Mouse (Mus musculus) embryonic facial prominence, embryonic 15.5 days (tissue): ENCODE measurements at regions not wholly inside any gene's neighbourhood (a gene's known extent, or its start where the extent isn't known, plus 50 kb on each side); places are given as distances from the start of the nearest gene placed in this dataset.

Experiments used
- ATAC-seq: fragments of 200-750 bp; cut with Nextera tagmentation; 2 replicates; pipeline ENCODE4 v1.8.0; 2017; ENCODE audit warnings: low read depth, moderate TSS enrichment; ENCODE audit not compliant: insufficient number of reproducible peaks, low FRiP score, low TSS enrichment
- H3K27ac ChIP-seq: fragments of 300-500 bp; sonication (generic); replicated peaks from 2 replicates; pipeline ENCODE4 v1.5.1; 2015; ENCODE audit warnings: mild to moderate bottlenecking, inconsistent platforms
- H3K27me3 ChIP-seq: fragments of 300-500 bp; sonication (generic); 2 replicates; pipeline ENCODE4 v1.6.1; 2015; ENCODE audit warnings: inconsistent platforms
- H3K36me3 ChIP-seq: fragments of 300-500 bp; sonication (generic); 2 replicates; pipeline ENCODE4 v1.6.1; 2015; ENCODE audit warnings: mild to moderate bottlenecking, inconsistent platforms
- H3K4me1 ChIP-seq: fragments of 300-500 bp; sonication (generic); 2 replicates; pipeline ENCODE4 v1.6.1; 2015; ENCODE audit warnings: inconsistent platforms
- H3K4me2 ChIP-seq: fragments of 300-500 bp; sonication (generic); replicated peaks from 2 replicates; pipeline ENCODE4 v1.6.1; 2015; ENCODE audit warnings: mild to moderate bottlenecking, inconsistent platforms
- H3K4me3 ChIP-seq: fragments of 300-500 bp; sonication (generic); replicated peaks from 2 replicates; pipeline ENCODE4 v1.5.1; 2015; ENCODE audit warnings: mild to moderate bottlenecking, inconsistent platforms
- H3K9ac ChIP-seq: fragments of 300-500 bp; sonication (generic); 2 replicates; pipeline ENCODE4 v1.6.1; 2015; ENCODE audit warnings: inconsistent platforms
- H3K9me3 ChIP-seq: fragments of 300-500 bp; sonication (generic); replicated peaks from 2 replicates; pipeline ENCODE4 v1.6.1; 2016; ENCODE audit warnings: inconsistent platforms
- WGBS: fragments of 180-500 bp; shearing (Covaris S2); methylation state at CpG from one replicate; pipeline ENCODE4 v1.1.7; 2015; 5-methylcytosine and 5-hydroxymethylcytosine counted together

GRCm38 (mm10) chr7:40751779-40752178, 146.3 kb upstream of the Vstm2b start:
- H3K4me3 ChIP-seq, result no peak overlapping the region
- no peak overlapping the region for H3K27ac ChIP-seq
- H3K36me3 ChIP-seq, result no peaks in the 10 kb centered on the region
- no peaks in the 10 kb centered on the region for H3K4me1 ChIP-seq
- no peaks in the 10 kb centered on the region for H3K9me3 ChIP-seq
- H3K27me3 ChIP-seq, result no peaks in the 10 kb centered on the region
- H3K4me2 ChIP-seq, result no peak overlapping the region
- ATAC-seq, result no peak
- no peak overlapping the region for H3K9ac ChIP-seq
- WGBS, result 35% methylated on average over 2 of the region's 2 CpGs

- Histone ChIP-seq H3K4me2 (no peak overlapping the region), H3K9ac (no peak overlapping the region), H3K36me3 (no peaks in the 10 kb centered on the region), H3K27me3 (no peaks in the 10 kb centered on the region), H3K4me1 (no peaks in the 10 kb centered on the region), H3K27ac (no peak overlapping the region), H3K4me3 (no peak overlapping the region), H3K9me3 (no peaks in the 10 kb centered on the region)
- ATAC-seq, result no peak
- WGBS, result 64% methylated on average over 3 of the region's 3 CpGs
Observed at GRCm38 (mm10) chr7:40752195-40752594, 145.9 kb upstream of the Vstm2b start.

GRCm38 (mm10) chr7:40753490-40753889, 144.6 kb upstream of the Vstm2b start:
- Histone ChIP-seq H3K9me3 (no peaks in the 10 kb centered on the region), H3K27ac (no peak overlapping the region), H3K4me3 (no peak overlapping the region), H3K4me2 (no peak overlapping the region), H3K9ac (no peak overlapping the region), H3K36me3 (no peaks in the 10 kb centered on the region), H3K27me3 (no peaks in the 10 kb centered on the region), H3K4me1 (no peaks in the 10 kb centered on the region)
- 36% methylated on average over 1 of the region's 1 CpGs for WGBS
- no peak for ATAC-seq

- 3% methylated on average over 5 of the region's 5 CpGs for WGBS
- no peaks in the 10 kb centered on the region for H3K9me3 ChIP-seq
- no peak overlapping the region for H3K4me3 ChIP-seq
- no peaks in the 10 kb centered on the region for H3K36me3 ChIP-seq
- H3K9ac ChIP-seq, result no peak overlapping the region
- no peaks in the 10 kb centered on the region for H3K4me1 ChIP-seq
- ATAC-seq, result no peak
- H3K27ac ChIP-seq, result no peak overlapping the region
- H3K4me2 ChIP-seq, result no peak overlapping the region
- H3K27me3 ChIP-seq, result no peaks in the 10 kb centered on the region
Observed at GRCm38 (mm10) chr7:40762520-40762919, 135.6 kb upstream of the Vstm2b start.

- Histone ChIP-seq H3K27me3 (no peaks in the 10 kb centered on the region), H3K4me1 (no peaks in the 10 kb centered on the region), H3K4me2 (no peak overlapping the region), H3K36me3 (no peaks in the 10 kb centered on the region), H3K27ac (no peak overlapping the region), H3K9me3 (no peaks in the 10 kb centered on the region), H3K4me3 (no peak overlapping the region), H3K9ac (no peak overlapping the region)
- ATAC-seq, result no peak
- WGBS, result 17% methylated on average over 3 of the region's 3 CpGs
Observed at GRCm38 (mm10) chr7:40766142-40766541, 132.0 kb upstream of the Vstm2b start.

GRCm38 (mm10) chr7:40776220-40776619, 121.9 kb upstream of the Vstm2b start:
- Histone ChIP-seq H3K27ac (0 out of 2 replicates have a peak overlapping the region, but pooled peaks have one; percentile 11), H3K9ac (no peak overlapping the region), H3K36me3 (no peaks in the 10 kb centered on the region), H3K9me3 (no peaks in the 10 kb centered on the region), H3K4me3 (no peak overlapping the region), H3K4me2 (0 out of 2 replicates have a peak overlapping the region, but pooled peaks have one; percentile 4), H3K27me3 (no peaks in the 10 kb centered on the region), H3K4me1 (peaks cover 5% of the 10 kb centered on the region)
- WGBS, result 11% methylated on average over 4 of the region's 4 CpGs
- peak; percentile 57; the same call in 1 of the 2 replicates for ATAC-seq

GRCm38 (mm10) chr7:40784906-40785305, 113.2 kb upstream of the Vstm2b start:
- Histone ChIP-seq H3K27ac (no peak overlapping the region), H3K27me3 (no peaks in the 10 kb centered on the region), H3K9ac (no peak overlapping the region), H3K4me2 (no peak overlapping the region), H3K36me3 (no peaks in the 10 kb centered on the region), H3K4me1 (no peaks in the 10 kb centered on the region), H3K4me3 (no peak overlapping the region), H3K9me3 (no peaks in the 10 kb centered on the region)
- ATAC-seq, result no peak
- 67% methylated on average over 1 of the region's 1 CpGs for WGBS

- Histone ChIP-seq H3K9me3 (no peaks in the 10 kb centered on the region), H3K27me3 (no peaks in the 10 kb centered on the region), H3K27ac (no peak overlapping the region), H3K9ac (no peak overlapping the region), H3K4me1 (no peaks in the 10 kb centered on the region), H3K4me2 (no peak overlapping the region), H3K4me3 (no peak overlapping the region), H3K36me3 (no peaks in the 10 kb centered on the region)
- 80% methylated on average over 2 of the region's 2 CpGs for WGBS
- ATAC-seq, result no peak
Observed at GRCm38 (mm10) chr7:40786758-40787157, 111.4 kb upstream of the Vstm2b start.

GRCm38 (mm10) chr7:40788486-40788885, 109.6 kb upstream of the Vstm2b start:
- H3K4me3 ChIP-seq, result no peak overlapping the region
- no peaks in the 10 kb centered on the region for H3K4me1 ChIP-seq
- no peaks in the 10 kb centered on the region for H3K27me3 ChIP-seq
- ATAC-seq, result no peak
- H3K36me3 ChIP-seq, result no peaks in the 10 kb centered on the region
- 59% methylated on average over 2 of the region's 2 CpGs for WGBS
- no peak overlapping the region for H3K27ac ChIP-seq
- H3K9ac ChIP-seq, result no peak overlapping the region
- no peak overlapping the region for H3K4me2 ChIP-seq
- H3K9me3 ChIP-seq, result no peaks in the 10 kb centered on the region

- Histone ChIP-seq H3K9ac (no peak overlapping the region), H3K27me3 (no peaks in the 10 kb centered on the region), H3K4me3 (no peak overlapping the region), H3K4me2 (no peak overlapping the region), H3K36me3 (no peaks in the 10 kb centered on the region), H3K27ac (no peak overlapping the region), H3K4me1 (no peaks in the 10 kb centered on the region), H3K9me3 (no peaks in the 10 kb centered on the region)
- no peak for ATAC-seq
- 70% methylated on average over 11 of the region's 11 CpGs for WGBS
Observed at GRCm38 (mm10) chr7:40794458-40795207, 103.5 kb upstream of the Vstm2b start.

GRCm38 (mm10) chr7:40799794-40800193, 98.3 kb upstream of the Vstm2b start:
- Histone ChIP-seq H3K27me3 (no peaks in the 10 kb centered on the region), H3K9me3 (no peaks in the 10 kb centered on the region), H3K4me2 (no peak overlapping the region), H3K9ac (no peak overlapping the region), H3K27ac (no peak overlapping the region), H3K4me1 (no peaks in the 10 kb centered on the region), H3K4me3 (no peak overlapping the region), H3K36me3 (no peaks in the 10 kb centered on the region)
- WGBS, result 78% methylated on average over 7 of the region's 7 CpGs
- ATAC-seq, result no peak

GRCm38 (mm10) chr7:40801291-40801690, 96.8 kb upstream of the Vstm2b start:
- Histone ChIP-seq H3K27me3 (no peaks in the 10 kb centered on the region), H3K36me3 (no peaks in the 10 kb centered on the region), H3K4me1 (no peaks in the 10 kb centered on the region), H3K9ac (no peak overlapping the region), H3K4me2 (no peak overlapping the region), H3K27ac (no peak overlapping the region), H3K9me3 (no peaks in the 10 kb centered on the region), H3K4me3 (no peak overlapping the region)
- whole genome bisulfite sequencing, result 53% methylated on average over 2 of the region's 2 CpGs
- no peak for ATAC-seq
